Comparison of ENCODE assay signal across 26 mouse cellular contexts in the genomic region with DNA sequence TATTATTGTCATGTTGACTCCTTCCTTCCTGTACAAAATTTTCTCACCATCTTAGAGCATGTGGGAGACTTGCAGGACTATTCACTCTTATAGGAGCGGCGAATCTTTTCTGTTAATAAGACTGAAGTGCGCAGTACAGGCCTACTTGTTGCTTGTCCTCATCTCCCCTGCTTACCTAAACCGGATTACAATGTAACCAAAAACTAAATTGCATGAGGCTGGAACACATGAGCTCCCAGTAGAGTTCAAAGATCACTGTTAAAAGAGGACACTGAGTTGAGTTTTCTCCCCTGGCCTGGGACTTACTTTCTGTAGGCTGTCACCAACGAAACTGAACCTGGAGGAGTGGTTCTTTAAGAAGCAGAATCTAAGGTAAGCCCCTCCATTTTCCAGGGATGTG. TPM values are rescaled to one million over a fixed set of nuclear protein-coding genes. Genes with fewer than 3 reads are reported as not detected.
DNase-seq lines count a peak whose midpoint lies in the region; ATAC-seq lines count a peak whose summit lies in the region.
"Had no signal": no experiment of that assay in that cellular context is flagged by ENCODE, and none has a peak within 500 bp of the region (broad histone marks: within the 10 kb centered on the region; RNA-seq: fewer than 3 reads in every experiment).

No protein-coding gene starts in this region.

- no peaks in the 10 kb centered on the region for H3K4me1 ChIP-seq in kidney, embryonic 14.5 days (ENCODE audit: control insufficient read depth, insufficient read depth, low read length)
- no peaks in the 10 kb centered on the region for H3K4me1 ChIP-seq in liver, embryonic 16.5 days (ENCODE audit: control insufficient read depth, low read depth, low read length)
- H3K4me1 ChIP-seq: embryonic facial prominence, embryonic 12.5 days; heart, embryonic 12.5 days had no signal

- no peak overlapping the region for H3K4me3 ChIP-seq in kidney, embryonic 14.5 days (ENCODE audit: low read length)
- H3K4me3 ChIP-seq in liver, embryonic 16.5 days (ENCODE audit: low read depth, low read length), result peak overlapping the region; percentile 42
- H3K4me3 ChIP-seq: embryonic facial prominence, embryonic 12.5 days; heart, adult 2 months; heart, embryonic 12.5 days had no signal

- no peaks in the 10 kb centered on the region for H3K9me3 ChIP-seq in kidney, embryonic 14.5 days (ENCODE audit: control insufficient read depth, low read length)
- no peaks in the 10 kb centered on the region for H3K9me3 ChIP-seq in liver, embryonic 16.5 days (replicated peaks; ENCODE audit: control insufficient read depth, low read length)
- H3K9me3 ChIP-seq: embryonic facial prominence, embryonic 12.5 days; heart, embryonic 12.5 days had no signal

- no peak for ATAC-seq in kidney, embryonic 14.5 days (ENCODE audit: low FRiP score, low TSS enrichment)
- peak; percentile 79 for ATAC-seq in liver, embryonic 16.5 days (ENCODE audit: low read depth)
- ATAC-seq: activated CD4-positive, CD25-positive, alpha-beta regulatory T cell, adult 4 months; forebrain, embryonic 14.5 days; intestine, postnatal 0 days; midbrain, embryonic 16.5 days had no signal

- no peaks in the 10 kb centered on the region for H3K27me3 ChIP-seq in kidney, embryonic 14.5 days (ENCODE audit: control insufficient read depth, insufficient read depth, low read length)
- H3K27me3 ChIP-seq in liver, embryonic 16.5 days (ENCODE audit: control insufficient read depth, insufficient read depth, low read depth, low read length), result no peaks in the 10 kb centered on the region
- H3K27me3 ChIP-seq: CH12.LX; embryonic facial prominence, embryonic 12.5 days; heart, embryonic 12.5 days had no signal

- H3K4me2 ChIP-seq in kidney, embryonic 14.5 days (replicated peaks; ENCODE audit: low read depth, low read length), result no peak overlapping the region
- H3K4me2 ChIP-seq in liver, embryonic 16.5 days (ENCODE audit: low read depth, low read length), result 0 out of 2 replicates have a peak overlapping the region, but pooled peaks have one; percentile 29
- H3K4me2 ChIP-seq: embryonic facial prominence, embryonic 12.5 days; heart, embryonic 12.5 days; hindbrain, embryonic 14.5 days; lung, embryonic 14.5 days had no signal

- intact Hi-C loops in heart, postnatal 36 days (cut with DNase I), result no loop called here

- no peak overlapping the region for H3K27ac ChIP-seq in kidney, embryonic 14.5 days (ENCODE audit: low read depth, low read length)
- H3K27ac ChIP-seq in liver, embryonic 16.5 days (ENCODE audit: low read length), result no peak overlapping the region
- H3K27ac ChIP-seq: embryonic facial prominence, embryonic 12.5 days; heart, adult 2 months; hindbrain, embryonic 14.5 days had no signal

- H3K9ac ChIP-seq in kidney, embryonic 14.5 days (ENCODE audit: low read depth, low read length), result no peak overlapping the region
- H3K9ac ChIP-seq in liver, embryonic 16.5 days (ENCODE audit: low read depth, low read length), result no peak overlapping the region
- H3K9ac ChIP-seq: embryonic facial prominence, embryonic 12.5 days; heart, embryonic 12.5 days; hindbrain, embryonic 14.5 days; lung, embryonic 14.5 days had no signal

- WGBS in kidney, embryonic 14.5 days, result 86% methylated on average over 5 of the region's 5 CpGs
- WGBS in liver, embryonic 16.5 days (ENCODE audit: insufficient replicate concordance), result 58% methylated on average over 5 of the region's 5 CpGs

- no peaks in the 10 kb centered on the region for H3K36me3 ChIP-seq in kidney, embryonic 14.5 days (ENCODE audit: control insufficient read depth, insufficient read depth, low read length)
- no peaks in the 10 kb centered on the region for H3K36me3 ChIP-seq in liver, embryonic 16.5 days (ENCODE audit: control insufficient read depth, insufficient read depth)
- H3K36me3 ChIP-seq: embryonic facial prominence, embryonic 12.5 days; heart, embryonic 12.5 days had no signal

- peak; percentile 73 for DNase-seq in kidney, adult 11 months
- DNase-seq in kidney, adult 9 months, result peak; percentile 91
- peak; percentile 60 for DNase-seq in kidney, postnatal 14 days
- DNase-seq in c-Kit-positive CD71-positive TER-119-positive erythroid progenitor cells, embryonic 14.5 days (ENCODE audit: low spot score), result no peak
- DNase-seq in heart, postnatal 36 days, result no peak
- no peak for DNase-seq in left cerebral cortex, adult 18-20 months (ENCODE audit: low spot score in 2 of 2)
- DNase-seq: adrenal gland, adult 8-10 months; cerebellum, adult 8-10 months; embryo, embryonic 11 days; heart, adult 2 months; left cerebral cortex, postnatal 4 days; lung, embryonic 14.5 days; lung, postnatal 14 days; right cerebral cortex, postnatal 25 days; spleen, adult 18-20 months; thymus, postnatal 25 days had no signal

RNA-seq across cellular contexts. Expression of gene Fggy, which starts 21.9 kb away (rescaled TPM):
- 18.3 and 18.6 TPM in 2 replicates for polyA plus RNA-seq in kidney, embryonic 14.5 days (2014; fragmentation: Nextera tagmentation; extraction: Ambion mirVana)
- 42.3 and 45.3 TPM in 2 replicates for polyA plus RNA-seq in liver, embryonic 16.5 days (2015; fragmentation: Nextera tagmentation; extraction: Ambion mirVana)
- total RNA-seq in heart, postnatal 36 days (2021), result 1 to 10 TPM; 7.1 to 7.2 TPM
- 10 to 100 TPM; 18.3 to 22.1 TPM for total RNA-seq in left cerebral cortex, adult 18-20 months (2021)

Comparison
In these comparisons a context has a peak if more than half of its experiments do, and no peak if none do; other contexts are left out.
1. DNase-seq: peak in kidney, adult 11 months (single experiment), kidney, adult 9 months (single experiment) and kidney, postnatal 14 days (single experiment); none in c-Kit-positive CD71-positive TER-119-positive erythroid progenitor cells, embryonic 14.5 days (single experiment), heart, postnatal 36 days (0 of 2) and left cerebral cortex, adult 18-20 months (0 of 2).